Mouse (Mus musculus): ENCODE results near the gene Scp2. TPM values are rescaled to one million over a fixed set of nuclear protein-coding genes. Genes with fewer than 3 reads are reported as not detected.
"Not testable (repeated sequence)": the region's sequence is repeated elsewhere in the genome, so short reads cannot be mapped to it uniquely, and the experiment has no call there.

The Scp2 gene
- polyA plus RNA-seq, 1 experiment from 2014 or later, result 224 TPM

GRCm38 (mm10) chr4:108096345-108096744, 48.5 kb downstream of the Scp2 start, which contains the start of gene Podn:
TSS of gene Podn (minus strand) at chr4:108096445.
- Histone ChIP-seq H3K36me3 (no peaks in the 10 kb centered on the region), H3K9ac (no peak within 1 kb of the TSS), H3K4me3 (replicated peaks) (no peak within 1 kb of the TSS), H3K4me1 (no peaks in the 10 kb centered on the region), H3K9me3 (replicated peaks) (no peaks in the 10 kb centered on the region), H3K27me3 (no peaks in the 10 kb centered on the region), H3K27ac (replicated peaks) (no peak within 1 kb of the TSS), H3K4me2 (replicated peaks) (no peak within 1 kb of the TSS)
- ATAC-seq (ENCODE audit: insufficient number of reproducible peaks, low FRiP score, low TSS enrichment, low read depth), result no peak
- WGBS, result 79% methylated on average over 4 of the region's 4 CpGs

GRCm38 (mm10) chr4:108092741-108093397, 51.9 kb downstream of the Scp2 start:
- Histone ChIP-seq H3K27ac (replicated peaks) (no peak overlapping the region), H3K9ac (no peak overlapping the region), H3K4me3 (replicated peaks) (no peak overlapping the region), H3K9me3 (replicated peaks) (no peaks in the 10 kb centered on the region), H3K27me3 (no peaks in the 10 kb centered on the region), H3K36me3 (no peaks in the 10 kb centered on the region), H3K4me2 (replicated peaks) (no peak overlapping the region), H3K4me1 (no peaks in the 10 kb centered on the region)
- WGBS, result 82% methylated on average over 6 of the region's 6 CpGs
- no peak for ATAC-seq (ENCODE audit: insufficient number of reproducible peaks, low FRiP score, low TSS enrichment, low read depth)

- H3K9me3 ChIP-seq (replicated peaks), result no peaks in the 10 kb centered on the region
- H3K4me3 ChIP-seq (replicated peaks), result no peak overlapping the region
- 83% methylated on average over 2 of the region's 2 CpGs for WGBS
Measured at GRCm38 (mm10) chr4:108083993-108084392, 60.8 kb downstream of the Scp2 start.

GRCm38 (mm10) chr4:108083032-108083735, 61.6 kb downstream of the Scp2 start:
- Histone ChIP-seq H3K4me2 (replicated peaks) (no peak overlapping the region), H3K4me1 (peaks cover 6% of the 10 kb centered on the region; the same call in 1 of the 2 replicates), H3K27ac (replicated peaks) (no peak overlapping the region), H3K27me3 (no peaks in the 10 kb centered on the region), H3K36me3 (no peaks in the 10 kb centered on the region), H3K4me3 (replicated peaks) (no peak overlapping the region), H3K9me3 (replicated peaks) (no peaks in the 10 kb centered on the region), H3K9ac (no peak overlapping the region)
- WGBS, result 80% methylated on average over 6 of the region's 6 CpGs
- ATAC-seq (ENCODE audit: insufficient number of reproducible peaks, low FRiP score, low TSS enrichment, low read depth), result no peak; the same call in 1 of the 2 replicates

More at GRCm38 (mm10) chr4:108083993-108084392, 60.8 kb downstream of the Scp2 start:
- Histone ChIP-seq H3K4me2 (replicated peaks) (no peak overlapping the region), H3K36me3 (no peaks in the 10 kb centered on the region), H3K27ac (replicated peaks) (no peak overlapping the region), H3K4me1 (peaks cover 6% of the 10 kb centered on the region; the same call in 1 of the 2 replicates), H3K27me3 (no peaks in the 10 kb centered on the region), H3K9ac (no peak overlapping the region)
- ATAC-seq (ENCODE audit: insufficient number of reproducible peaks, low FRiP score, low TSS enrichment, low read depth), result no peak

- peaks cover 6% of the 10 kb centered on the region; the same call in 1 of the 2 replicates for H3K4me1 ChIP-seq
- ATAC-seq (ENCODE audit: insufficient number of reproducible peaks, low FRiP score, low TSS enrichment, low read depth), result no peak
- H3K4me2 ChIP-seq (replicated peaks), result no peak overlapping the region
- H3K27ac ChIP-seq (replicated peaks), result no peak overlapping the region
- no peak overlapping the region for H3K9ac ChIP-seq
- no peaks in the 10 kb centered on the region for H3K27me3 ChIP-seq
- H3K9me3 ChIP-seq (replicated peaks), result no peaks in the 10 kb centered on the region
- no peaks in the 10 kb centered on the region for H3K36me3 ChIP-seq
- H3K4me3 ChIP-seq (replicated peaks), result no peak overlapping the region
- 94% methylated on average over 2 of the region's 2 CpGs for WGBS
Measured at GRCm38 (mm10) chr4:108082401-108082806, 62.4 kb downstream of the Scp2 start.

- Histone ChIP-seq H3K27ac (replicated peaks) (no peak overlapping the region), H3K36me3 (no peaks in the 10 kb centered on the region), H3K4me3 (replicated peaks) (no peak overlapping the region), H3K4me2 (replicated peaks) (no peak overlapping the region), H3K9ac (no peak overlapping the region), H3K4me1 (peaks cover 6% of the 10 kb centered on the region; the same call in 1 of the 2 replicates), H3K9me3 (replicated peaks) (no peaks in the 10 kb centered on the region), H3K27me3 (no peaks in the 10 kb centered on the region)
- no peak for ATAC-seq (ENCODE audit: insufficient number of reproducible peaks, low FRiP score, low TSS enrichment, low read depth)
- WGBS, result 69% methylated on average over 5 of the region's 5 CpGs
Measured at GRCm38 (mm10) chr4:108080876-108081275, 63.9 kb downstream of the Scp2 start.

GRCm38 (mm10) chr4:108079762-108080161, 65.0 kb downstream of the Scp2 start:
- Histone ChIP-seq H3K27ac (replicated peaks) (no peak overlapping the region), H3K4me2 (replicated peaks) (no peak overlapping the region), H3K4me3 (replicated peaks) (no peak overlapping the region), H3K27me3 (no peaks in the 10 kb centered on the region), H3K36me3 (no peaks in the 10 kb centered on the region), H3K4me1 (peaks cover 6% of the 10 kb centered on the region; the same call in 1 of the 2 replicates), H3K9ac (no peak overlapping the region), H3K9me3 (replicated peaks) (no peaks in the 10 kb centered on the region)
- 0 out of 2 replicates have a peak, but pooled peaks have one; percentile 60 for ATAC-seq (ENCODE audit: insufficient number of reproducible peaks, low FRiP score, low TSS enrichment, low read depth)
- 13% methylated on average over 2 of the region's 2 CpGs for WGBS

GRCm38 (mm10) chr4:108079191-108079590, 65.6 kb downstream of the Scp2 start:
- not testable (repeated sequence) for H3K4me3 ChIP-seq (replicated peaks); H3K27me3 ChIP-seq; H3K9me3 ChIP-seq (replicated peaks); H3K4me2 ChIP-seq (replicated peaks); H3K27ac ChIP-seq (replicated peaks); H3K36me3 ChIP-seq; ATAC-seq (ENCODE audit: insufficient number of reproducible peaks, low FRiP score, low TSS enrichment, low read depth); H3K4me1 ChIP-seq; H3K9ac ChIP-seq
- 67% methylated on average over 15 of the region's 15 CpGs for WGBS

- no peak for ATAC-seq (ENCODE audit: insufficient number of reproducible peaks, low FRiP score, low TSS enrichment, low read depth)
- 76% methylated on average over 3 of the region's 3 CpGs for WGBS
- Histone ChIP-seq H3K27me3 (no peaks in the 10 kb centered on the region), H3K4me2 (replicated peaks) (no peak overlapping the region), H3K36me3 (no peaks in the 10 kb centered on the region), H3K4me1 (peaks cover 6% of the 10 kb centered on the region; the same call in 1 of the 2 replicates), H3K27ac (replicated peaks) (no peak overlapping the region), H3K9ac (no peak overlapping the region), H3K4me3 (replicated peaks) (no peak overlapping the region), H3K9me3 (replicated peaks) (no peaks in the 10 kb centered on the region)
Measured at GRCm38 (mm10) chr4:108077224-108077955, 67.4 kb downstream of the Scp2 start.

- no peak overlapping the region for H3K9ac ChIP-seq
- peaks cover 10% of the 10 kb centered on the region for H3K4me1 ChIP-seq
- WGBS, result 82% methylated on average over 3 of the region's 3 CpGs
- no peak overlapping the region for H3K4me3 ChIP-seq (replicated peaks)
- H3K27ac ChIP-seq (replicated peaks), result no peak overlapping the region
- H3K9me3 ChIP-seq (replicated peaks), result no peaks in the 10 kb centered on the region
- H3K4me2 ChIP-seq (replicated peaks), result no peak overlapping the region
- no peak for ATAC-seq (ENCODE audit: insufficient number of reproducible peaks, low FRiP score, low TSS enrichment, low read depth)
- no peaks in the 10 kb centered on the region for H3K36me3 ChIP-seq
- H3K27me3 ChIP-seq, result no peaks in the 10 kb centered on the region
Measured at GRCm38 (mm10) chr4:108074204-108074823, 70.5 kb downstream of the Scp2 start.

GRCm38 (mm10) chr4:108072086-108072485, 72.7 kb downstream of the Scp2 start:
- Histone ChIP-seq H3K36me3 (0 out of 2 replicates have a peak, but pooled peaks cover 4% of the 10 kb centered on the region), H3K27ac (replicated peaks) (no peak overlapping the region), H3K4me3 (replicated peaks) (no peak overlapping the region), H3K9me3 (replicated peaks) (no peaks in the 10 kb centered on the region), H3K9ac (no peak overlapping the region), H3K4me2 (replicated peaks) (no peak overlapping the region), H3K27me3 (no peaks in the 10 kb centered on the region), H3K4me1 (peaks cover 10% of the 10 kb centered on the region)
- no peak for ATAC-seq (ENCODE audit: insufficient number of reproducible peaks, low FRiP score, low TSS enrichment, low read depth)
- 90% methylated on average over 3 of the region's 3 CpGs for WGBS

Data from embryonic facial prominence, embryonic 15.5 days (tissue).